Mouse (Mus musculus) gastrocnemius, adult 8-10 months (tissue): ENCODE data around the gene Tmem95. TPM values are rescaled to one million over a fixed set of nuclear protein-coding genes. Genes with fewer than 3 reads are reported as not detected.

Experiments
- DNase-seq, 2 experiments: peaks; one replicate each; pipeline ENCODE4 v3.0.0; 2022; ENCODE audit warnings: low spot score in 2 of 2
- total RNA-seq, 4 experiments: library from RNA; stranded (reverse); gene quantifications; 2 replicates each; pipeline ENCODE4 v1.2.4; 2022

The Tmem95 gene
- total RNA-seq, 4 experiments from 2014 or later: not detected

DNA sequence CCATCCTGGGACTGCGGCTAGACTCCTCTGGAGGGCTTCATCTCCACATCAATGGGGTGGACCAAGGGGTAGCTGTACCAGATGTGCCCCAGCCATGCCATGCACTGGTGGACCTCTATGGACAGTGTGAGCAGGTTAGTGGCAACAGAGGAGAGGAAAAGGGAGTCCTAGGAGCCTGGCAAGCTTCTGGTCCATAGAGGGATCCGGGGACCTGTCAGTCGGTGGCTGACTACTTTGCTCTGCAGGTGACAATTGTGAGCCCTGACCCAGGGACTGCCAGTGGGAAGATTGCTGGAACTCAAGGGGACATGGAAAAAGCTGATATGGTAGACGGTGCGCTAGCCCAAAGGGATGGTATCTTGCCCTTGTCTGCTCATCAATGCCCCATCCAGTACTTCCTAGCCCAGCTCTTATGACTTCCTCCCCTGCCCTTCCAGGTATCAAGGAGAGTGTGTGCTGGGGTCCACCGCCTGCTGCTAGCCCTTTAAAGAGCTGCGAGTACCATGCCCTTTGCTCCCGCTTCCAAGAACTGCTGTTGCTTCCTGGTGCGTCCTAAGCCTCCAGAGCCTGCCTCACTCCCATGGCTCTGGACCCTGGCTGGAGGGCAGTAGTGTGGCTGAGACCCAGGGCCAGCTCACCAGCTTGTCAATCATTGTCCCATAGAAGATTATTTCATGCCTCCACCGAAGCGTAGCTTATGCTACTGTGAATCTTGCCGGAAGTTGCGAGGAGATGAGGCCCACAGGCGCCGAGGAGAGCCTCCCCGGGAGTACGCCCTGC is 33.2 kb upstream of the Tmem95 start:
- no peak for DNase-seq

DNA sequence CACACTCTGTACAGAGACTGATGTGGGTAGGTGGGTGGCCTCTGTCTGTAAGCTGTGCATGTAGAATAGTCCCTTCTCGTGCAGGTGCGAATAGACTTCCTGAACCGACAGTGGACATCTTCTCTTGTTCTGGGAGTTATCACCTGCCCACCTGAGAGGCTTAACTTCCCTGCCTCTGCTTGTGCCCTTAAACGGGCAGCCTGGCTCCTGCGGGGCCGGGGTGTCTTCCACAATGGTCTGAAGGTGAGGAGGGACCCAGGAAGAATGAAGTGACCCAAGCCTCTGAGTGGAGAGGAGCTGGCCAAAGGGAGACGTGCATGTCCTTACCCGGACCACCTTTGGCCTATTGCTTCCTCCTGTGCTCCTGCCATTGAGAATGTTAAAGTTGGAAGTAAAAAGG is 32.4 kb upstream of the Tmem95 start:
- no peak for DNase-seq

DNA sequence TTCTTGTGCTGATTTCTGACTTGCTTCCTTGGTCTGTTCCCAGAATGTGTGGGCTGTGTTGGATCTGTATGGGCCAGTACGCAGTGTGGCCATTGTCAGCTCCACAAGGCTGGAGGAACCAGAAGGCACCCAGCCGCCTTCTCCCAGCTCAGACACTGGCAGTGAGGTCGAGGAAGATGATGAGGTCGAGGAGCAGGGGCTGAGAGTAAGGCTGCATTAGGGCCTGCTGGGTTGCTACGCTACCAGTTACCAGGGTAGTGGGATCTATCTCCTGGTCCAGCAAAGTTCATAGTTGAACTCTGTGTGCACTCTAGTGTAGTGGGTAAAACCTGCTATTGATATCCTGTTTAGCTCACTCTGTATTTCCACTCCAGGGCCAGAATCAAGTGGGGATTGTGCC is 31.4 kb upstream of the Tmem95 start:
- no peak for DNase-seq

DNA sequence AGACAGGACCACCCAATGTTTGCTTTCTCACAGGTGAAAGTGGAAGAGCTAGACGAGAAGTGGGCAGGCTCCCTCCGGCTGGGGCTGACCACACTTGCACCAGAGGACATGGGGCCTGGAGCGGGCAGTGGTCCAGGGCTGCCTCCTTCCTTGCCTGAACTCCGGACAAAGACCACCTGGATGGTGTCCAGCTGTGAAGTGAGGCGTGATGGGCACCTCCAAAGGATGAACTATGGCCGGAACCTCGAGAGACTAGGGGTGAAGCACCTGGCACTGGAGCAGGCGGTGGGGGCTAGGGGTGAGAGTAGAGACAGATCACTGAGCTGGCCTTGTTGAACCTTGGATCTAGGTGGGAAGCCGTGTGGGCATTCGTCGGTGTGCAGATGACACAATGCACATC is 30.8 kb upstream of the Tmem95 start:
- DNase-seq: no peak

DNA sequence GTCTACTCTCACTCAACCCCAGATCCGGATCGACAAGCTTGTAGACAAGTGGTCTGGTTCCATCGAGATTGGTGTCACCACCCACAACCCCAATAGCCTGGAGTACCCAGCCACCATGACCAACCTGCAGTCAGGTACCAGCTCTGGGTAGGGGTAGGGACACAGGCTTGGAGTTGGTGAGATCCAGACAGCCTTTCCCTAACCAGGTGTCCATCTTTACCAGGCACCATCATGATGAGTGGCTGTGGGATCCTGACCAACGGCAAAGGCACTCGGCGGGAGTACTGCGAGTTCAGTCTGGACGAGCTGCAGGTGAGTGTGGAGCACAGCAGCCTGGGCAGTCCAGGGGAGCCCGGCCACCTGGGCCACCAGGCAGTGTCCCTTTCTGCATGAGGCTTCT is 26.5 kb upstream of the Tmem95 start:
- DNase-seq: no peak

DNA sequence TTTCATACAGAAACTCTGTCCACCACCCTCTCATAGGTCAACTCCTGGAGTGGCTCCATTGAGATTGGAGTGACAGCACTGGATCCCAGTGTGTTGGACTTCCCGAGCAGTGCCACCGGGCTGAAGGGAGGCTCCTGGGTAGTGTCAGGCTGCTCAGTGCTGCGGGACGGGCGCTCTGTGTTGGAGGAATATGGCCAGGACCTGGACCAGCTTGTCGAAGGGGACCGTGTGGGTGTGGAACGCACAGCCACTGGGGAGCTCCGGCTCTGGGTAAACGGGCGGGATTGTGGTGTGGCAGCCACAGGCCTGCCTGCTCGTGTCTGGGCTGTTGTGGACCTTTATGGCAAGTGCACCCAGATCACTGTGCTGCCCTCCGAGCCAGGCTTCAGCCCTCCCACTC is 25.2 kb upstream of the Tmem95 start:
- no peak for DNase-seq

DNA sequence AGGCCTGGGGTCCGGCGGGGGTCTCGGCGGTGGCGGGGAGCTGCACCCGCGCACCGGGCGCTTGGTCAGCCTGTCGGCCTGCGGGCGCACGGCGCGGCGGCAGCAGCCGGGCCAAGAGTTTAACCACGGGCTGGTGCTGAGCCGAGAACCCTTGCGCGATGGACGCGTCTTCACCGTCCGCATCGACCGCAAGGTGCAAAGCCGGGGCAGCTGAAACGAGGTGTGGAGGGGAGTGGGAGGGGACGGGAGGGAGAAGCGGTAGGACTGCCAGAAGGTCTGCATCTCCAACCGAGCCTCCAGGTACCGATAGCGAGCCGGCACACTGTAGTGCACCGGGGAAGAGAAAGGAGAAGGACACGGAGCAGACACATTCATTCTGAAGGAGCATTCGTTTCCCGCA is 24.2 kb upstream of the Tmem95 start:
- DNase-seq: no peak

DNA sequence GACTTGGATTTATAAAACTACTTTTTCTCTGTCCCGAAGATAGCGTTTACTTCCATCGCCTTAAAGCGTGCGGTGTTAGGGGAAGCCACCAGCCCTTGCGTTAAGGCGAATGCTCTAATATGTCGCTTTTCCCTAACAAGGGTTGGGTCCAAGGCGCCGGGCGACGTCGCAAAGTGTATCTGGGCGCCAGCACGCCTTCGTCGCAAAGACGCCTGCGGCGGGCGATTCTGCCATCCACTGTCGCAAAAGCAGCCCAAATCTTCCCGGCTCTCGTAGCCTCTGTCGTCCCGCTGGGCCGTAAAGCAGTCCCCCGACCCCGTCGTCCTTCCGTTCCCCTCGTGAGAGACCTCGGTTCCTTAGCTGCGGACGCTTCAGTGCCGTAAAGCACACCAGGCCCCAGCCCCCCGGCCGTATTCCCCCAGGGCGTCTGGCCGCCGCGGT is 23.6 kb upstream of the Tmem95 start:
- DNase-seq: peak; percentile 88 to 96

DNA sequence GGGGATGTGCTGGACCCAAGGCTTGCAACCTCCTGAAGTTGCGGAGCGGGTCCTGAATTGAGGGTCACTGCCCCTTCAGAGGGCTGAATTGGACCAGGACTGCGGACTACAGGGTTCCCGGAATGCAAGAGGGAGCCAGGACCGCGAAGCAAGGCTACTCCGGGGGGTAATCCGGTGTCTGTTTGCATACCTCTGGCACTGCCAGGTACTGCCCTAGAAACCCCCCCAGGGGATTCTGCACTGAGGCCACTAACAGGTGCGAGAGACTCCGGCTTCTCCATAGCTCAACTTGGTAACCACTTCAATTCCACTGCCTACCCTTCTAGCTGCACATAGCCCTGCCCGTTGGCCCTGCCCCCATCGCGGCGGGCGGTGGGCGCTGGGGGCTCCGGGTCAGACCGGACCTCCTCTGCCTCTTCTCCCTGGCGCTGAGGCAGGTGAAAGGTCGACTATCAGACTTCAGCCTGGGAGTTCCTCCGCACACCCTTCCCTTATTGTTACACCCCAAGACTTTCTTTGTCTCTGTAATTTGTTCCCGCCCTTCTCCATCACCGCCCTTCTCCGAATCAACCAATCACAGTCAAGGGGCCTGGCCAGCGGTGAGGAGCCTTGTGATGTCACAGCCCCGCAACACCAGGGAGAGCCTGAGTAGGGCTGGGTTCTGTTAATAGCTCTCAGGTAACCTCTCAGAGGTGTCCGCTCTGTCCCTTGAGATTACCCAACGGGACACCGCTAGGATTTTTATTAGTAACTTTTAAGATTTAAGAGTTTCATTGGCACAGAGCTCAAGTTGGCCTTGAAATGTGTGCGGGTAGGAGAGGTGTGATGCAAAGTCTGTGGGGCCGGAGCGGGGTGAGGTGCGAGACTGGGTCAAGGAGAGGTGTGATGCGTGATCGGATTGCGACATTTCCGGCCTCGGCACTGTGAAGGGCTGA is 22.9 kb upstream of the Tmem95 start, which contains the start of the genes 2810408A11Rik and Neurl4:
Gene 2810408A11Rik, minus strand, starts transcription at position 517 of the 935 bp plus-strand sequence.
Gene Neurl4, plus strand, starts transcription at position 602 of the 935 bp plus-strand sequence.
- DNase-seq: peak; percentile 75 to 81

DNA sequence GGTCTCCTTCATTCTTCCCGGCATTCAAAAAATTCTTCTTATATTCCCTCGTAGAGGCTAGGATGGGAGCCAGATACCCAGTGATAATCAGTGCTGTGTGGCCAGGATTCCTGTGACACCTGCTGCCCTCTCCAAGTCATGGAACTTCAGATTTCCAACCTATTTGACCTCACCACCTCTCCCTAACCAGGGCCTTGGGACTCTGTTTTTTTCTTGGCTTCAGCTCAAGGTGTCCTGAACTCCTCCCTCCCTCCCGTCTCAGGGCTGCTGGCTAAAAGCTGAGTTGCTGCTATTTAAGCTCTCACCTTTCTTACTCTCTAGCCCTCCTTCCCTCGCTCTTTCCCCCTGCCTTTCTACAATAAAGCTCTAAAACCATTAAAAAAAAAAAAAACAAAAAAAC is 22.1 kb upstream of the Tmem95 start:
- DNase-seq: no peak

DNA sequence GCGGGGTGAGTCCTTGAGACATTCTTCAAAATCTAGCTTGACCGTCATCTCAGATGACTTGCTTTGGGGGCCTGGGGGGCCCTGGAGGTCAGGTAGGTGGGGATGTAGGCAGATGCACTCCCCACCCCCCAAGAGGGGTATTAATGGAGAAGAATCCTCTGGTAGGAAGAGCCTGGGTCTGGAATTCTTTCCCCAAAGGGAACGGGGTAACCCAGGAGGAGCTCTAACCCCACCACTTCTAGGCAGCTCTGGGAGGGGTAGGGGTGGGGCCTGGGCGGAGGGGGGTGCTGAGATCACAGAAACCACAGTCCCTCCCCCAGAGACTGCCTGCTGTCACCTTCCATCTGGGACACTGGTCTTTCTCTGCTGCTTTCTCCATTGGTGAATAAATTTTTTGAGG is 17.5 kb upstream of the Tmem95 start, which contains the start of gene Acap1:
Gene Acap1, minus strand, starts transcription at position 249 of the 400 bp plus-strand sequence.
- DNase-seq: no peak

DNA sequence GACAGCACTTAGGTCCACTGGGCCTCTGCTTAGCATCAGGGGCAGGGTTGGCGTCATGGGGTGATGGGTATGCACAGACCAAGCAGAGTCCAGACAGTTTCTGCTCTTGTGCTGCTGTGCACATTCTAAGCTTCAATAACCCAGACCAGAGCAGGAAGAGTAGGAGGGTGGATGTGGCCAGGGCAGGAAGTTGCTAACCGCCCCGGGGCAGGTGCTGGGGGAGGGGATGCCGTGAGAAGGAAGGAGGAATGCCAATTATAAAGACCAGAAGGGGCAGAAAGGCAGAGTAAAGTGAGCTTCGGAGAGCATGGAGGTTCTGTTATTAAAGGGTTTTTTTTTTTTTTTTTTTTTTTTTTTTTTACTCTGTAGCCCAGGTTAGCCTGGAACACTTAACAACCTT is 16.9 kb upstream of the Tmem95 start:
- no peak for DNase-seq

DNA sequence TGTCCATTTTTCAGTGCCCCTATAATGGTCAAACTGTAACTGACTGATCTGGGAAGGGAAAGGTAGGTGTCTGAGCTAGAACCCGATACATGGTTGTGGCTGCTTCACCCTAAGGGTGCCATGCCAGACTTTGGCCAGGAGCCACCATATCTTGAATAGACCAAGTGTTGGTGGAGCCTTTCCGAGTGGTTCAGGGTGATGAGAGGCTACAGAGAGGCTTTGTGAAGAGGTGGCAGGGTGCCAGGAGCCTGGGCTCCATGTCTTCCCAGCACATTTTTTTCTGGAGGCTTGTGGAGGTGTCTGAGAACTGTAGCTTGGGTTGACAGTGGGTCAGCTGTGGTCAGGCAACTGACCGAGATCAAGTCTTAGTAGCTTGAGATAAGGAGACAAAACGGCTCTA is 13.7 kb upstream of the Tmem95 start:
- DNase-seq: no peak

DNA sequence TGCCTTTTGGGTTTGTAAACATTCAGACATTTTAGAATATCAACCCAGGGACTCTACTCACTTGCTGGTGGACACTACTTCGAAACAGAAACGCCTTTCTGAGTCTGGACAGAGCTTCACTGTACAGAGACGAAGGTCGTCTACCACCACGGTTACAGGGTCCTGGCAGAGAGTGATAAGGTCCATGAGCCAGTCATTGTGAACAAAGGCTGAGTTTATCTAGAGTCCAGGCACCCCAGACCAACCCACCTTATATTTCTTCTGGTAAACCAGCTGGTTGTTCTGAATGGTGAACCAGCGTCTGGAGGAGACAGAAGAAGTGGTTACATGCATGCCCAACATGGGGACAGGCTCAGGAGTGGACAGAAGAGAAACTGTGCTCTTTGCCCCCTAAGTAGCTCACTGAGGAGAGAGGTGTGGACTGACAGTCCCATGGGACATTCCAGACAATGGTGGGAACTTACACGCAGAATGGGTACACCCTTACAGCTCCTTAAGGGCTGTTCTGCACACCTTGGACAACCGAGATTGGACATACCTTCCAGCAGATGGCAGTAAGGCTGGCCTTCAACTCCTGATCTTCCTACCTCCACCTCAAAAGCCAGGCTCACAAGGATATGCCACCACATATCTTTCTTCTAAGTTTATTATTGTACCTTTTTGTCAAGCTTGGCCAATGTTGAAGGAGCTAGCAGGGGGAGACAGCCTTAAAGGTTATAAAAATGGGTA is 9.3 kb upstream of the Tmem95 start:
- no peak for DNase-seq

DNA sequence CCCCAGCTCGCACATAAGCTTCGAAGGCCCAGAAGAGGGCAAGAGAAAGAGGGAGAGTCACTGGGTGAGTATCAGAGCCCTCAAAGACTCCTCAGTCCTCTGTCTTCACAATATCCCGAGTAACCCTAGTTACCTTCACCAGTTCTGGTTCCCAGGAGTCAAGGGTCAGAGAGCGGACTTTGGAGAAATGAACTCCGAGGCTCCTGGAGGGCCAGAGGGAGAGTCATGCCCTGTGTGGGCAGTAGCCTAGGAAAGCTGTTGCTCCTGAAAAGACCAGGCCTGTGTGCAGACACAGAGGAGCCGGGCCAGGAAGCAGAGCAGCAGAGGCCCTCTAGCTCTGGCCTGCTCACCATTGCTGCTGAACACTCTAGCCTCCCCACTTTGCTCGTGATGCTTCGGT is 6.8 kb upstream of the Tmem95 start:
- DNase-seq: no peak

DNA sequence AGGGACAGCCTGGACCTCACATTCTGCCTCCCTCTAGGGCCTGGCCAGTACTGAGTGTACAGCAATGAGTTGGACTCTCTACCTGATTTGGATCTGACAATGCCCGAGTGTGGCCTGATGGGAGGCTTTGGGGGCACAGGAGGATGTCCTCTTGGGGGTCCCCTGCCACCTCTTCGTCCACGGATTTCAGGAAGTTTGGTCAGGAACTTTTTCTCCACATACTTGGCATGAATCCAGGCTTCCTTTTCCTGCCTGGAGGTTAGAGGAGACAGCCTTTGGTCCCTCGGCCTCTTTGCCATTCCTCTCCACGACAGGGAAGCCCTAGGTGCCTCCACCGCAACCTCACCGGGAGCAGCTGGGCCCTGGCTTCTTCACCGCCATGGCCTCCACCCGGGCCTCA is 6.4 kb upstream of the Tmem95 start:
- DNase-seq: no peak

DNA sequence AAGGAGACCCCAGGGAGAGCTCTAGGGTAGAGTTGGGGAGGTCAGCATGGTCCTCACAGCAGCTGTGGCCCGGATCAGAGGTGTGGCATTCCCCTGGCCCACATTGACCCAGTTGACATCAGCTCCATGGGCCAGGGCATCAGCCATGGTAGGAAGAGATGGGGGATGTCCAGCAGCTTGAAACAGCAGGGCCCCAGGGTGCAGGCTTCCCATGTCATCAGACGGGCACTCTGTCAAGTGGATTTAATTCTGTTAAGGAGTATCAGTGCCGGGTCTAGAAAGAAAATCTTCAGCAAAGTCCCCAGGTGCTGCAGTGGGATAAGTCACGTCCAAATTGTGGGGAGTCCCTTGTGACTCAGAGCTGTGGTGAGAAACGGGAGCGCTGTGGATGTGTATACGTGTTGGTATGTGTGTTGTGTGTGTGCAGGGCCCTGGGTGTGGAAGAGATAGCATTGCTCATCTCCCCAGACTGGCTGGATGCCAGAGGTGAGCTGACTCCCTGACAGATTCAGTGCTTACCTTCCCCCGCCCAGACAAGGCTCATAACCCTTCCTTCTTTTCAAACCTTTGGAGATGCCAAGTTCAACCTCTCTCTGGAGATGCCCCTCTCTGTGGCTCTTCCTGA is 5.8 kb upstream of the Tmem95 start:
- DNase-seq: no peak

DNA sequence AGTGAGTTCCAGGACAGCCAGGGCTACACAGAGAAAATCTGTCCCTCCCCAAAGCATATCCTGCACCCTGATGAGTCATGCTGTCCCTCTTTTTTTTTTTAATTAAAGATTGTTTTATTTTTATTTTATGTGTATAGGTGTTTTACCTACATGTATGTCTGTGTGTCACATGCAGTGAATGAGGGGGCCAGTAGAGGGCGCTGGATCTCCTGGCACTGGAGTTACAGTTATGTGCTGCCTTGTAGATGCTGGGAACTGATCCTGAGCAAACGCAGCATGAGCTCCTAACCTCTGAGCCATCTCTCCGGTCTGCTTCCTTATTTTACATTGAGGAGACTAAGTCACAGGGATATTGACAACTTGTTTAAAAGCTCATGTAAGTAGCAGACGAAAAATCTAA is 5.2 kb upstream of the Tmem95 start:
- DNase-seq: no peak

DNA sequence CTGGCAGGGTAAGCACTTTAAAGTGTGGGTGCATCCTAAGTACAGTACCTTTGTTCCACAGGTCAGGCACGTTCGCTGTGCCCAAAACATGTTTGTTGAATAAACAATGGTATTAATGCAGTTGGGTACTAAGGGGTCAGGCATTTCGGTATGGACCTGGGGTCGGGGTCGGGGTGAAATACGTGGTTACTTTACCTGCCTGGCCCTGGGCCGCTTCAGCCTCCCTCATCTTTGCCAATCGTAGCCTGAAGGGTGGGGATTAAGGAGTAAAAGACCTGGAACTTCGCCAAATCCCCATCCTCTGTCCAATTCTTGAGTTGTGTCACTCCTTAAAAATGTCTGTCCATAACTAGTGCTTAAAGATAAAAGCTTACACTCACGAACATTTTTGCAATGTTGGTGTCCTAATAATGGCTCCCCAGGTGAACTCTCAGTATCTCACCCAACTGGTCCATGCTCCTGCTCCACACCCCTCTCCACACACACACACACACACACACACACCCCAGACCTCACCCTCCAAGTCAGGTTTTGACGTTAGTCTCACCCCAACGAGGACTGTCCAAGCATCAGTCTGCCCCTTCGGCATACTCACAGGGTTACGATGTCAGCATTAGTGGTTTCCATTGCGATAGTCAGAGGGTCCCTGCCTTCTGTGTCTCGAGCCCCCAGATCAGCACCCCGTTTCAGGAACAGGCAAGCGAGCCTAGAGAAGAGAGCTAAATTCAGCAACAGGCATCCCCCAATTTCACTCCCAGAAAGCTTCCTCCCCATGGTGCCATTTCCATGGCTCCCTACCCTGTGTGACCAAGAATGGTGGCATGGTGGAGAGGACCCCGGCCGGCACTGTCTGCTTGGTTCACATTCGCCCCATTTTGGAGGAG is 4.2 kb upstream of the Tmem95 start:
- DNase-seq: no peak
